23 mouse cellular contexts compared by ENCODE assay signal in genomic region chr1:13938344-13938743, GRCm38 (mm10).
A peak's percentile ranks its signal among the peaks of the same experiment; 100 is the strongest.
DNase-seq lines count a peak whose midpoint lies in the region; ATAC-seq lines count a peak whose summit lies in the region.
"Had no signal": no experiment of that assay in that cellular context is flagged by ENCODE, and none has a peak within 500 bp of the region (broad histone marks: within the 10 kb centered on the region; RNA-seq: fewer than 3 reads in every experiment).

No protein-coding gene starts in this region.

- no peak overlapping the region for H3K4me2 ChIP-seq in forebrain, embryonic 14.5 days (ENCODE audit: low read length)
- H3K4me2 ChIP-seq: heart, embryonic 12.5 days; heart, embryonic 15.5 days; hindbrain, embryonic 12.5 days; hindbrain, embryonic 15.5 days had no signal

- H3K4me3 ChIP-seq in forebrain, embryonic 14.5 days (ENCODE audit: low read depth, low read length): no peak overlapping the region
- H3K4me3 ChIP-seq in forebrain, embryonic 10.5 days: no peak overlapping the region
- H3K4me3 ChIP-seq: heart, embryonic 12.5 days; heart, embryonic 15.5 days; hindbrain, embryonic 12.5 days; hindbrain, embryonic 15.5 days had no signal

- H3K27me3 ChIP-seq in forebrain, embryonic 14.5 days (replicated peaks; ENCODE audit: control insufficient read depth, insufficient read depth, low read length): no peaks in the 10 kb centered on the region
- H3K27me3 ChIP-seq in forebrain, embryonic 10.5 days (ENCODE audit: poor library complexity, severe bottlenecking): no peaks in the 10 kb centered on the region
- H3K27me3 ChIP-seq: heart, embryonic 12.5 days; heart, embryonic 15.5 days; hindbrain, embryonic 12.5 days; hindbrain, embryonic 15.5 days had no signal

- peaks cover 11% of the 10 kb centered on the region; the same call in 1 of the 2 replicates for H3K4me1 ChIP-seq in forebrain, embryonic 14.5 days (ENCODE audit: control insufficient read depth, insufficient read depth, low read length)
- H3K4me1 ChIP-seq in forebrain, embryonic 10.5 days: no peaks in the 10 kb centered on the region
- H3K4me1 ChIP-seq: heart, embryonic 12.5 days; heart, embryonic 15.5 days; hindbrain, embryonic 12.5 days; hindbrain, embryonic 15.5 days had no signal

- no peaks in the 10 kb centered on the region for H3K36me3 ChIP-seq in forebrain, embryonic 14.5 days (ENCODE audit: control insufficient read depth, insufficient read depth, low read length)
- H3K36me3 ChIP-seq in forebrain, embryonic 10.5 days (replicated peaks): no peaks in the 10 kb centered on the region
- H3K36me3 ChIP-seq: heart, embryonic 12.5 days; heart, embryonic 15.5 days; hindbrain, embryonic 12.5 days; hindbrain, embryonic 15.5 days had no signal

- DNase-seq in forebrain, embryonic 14.5 days (ENCODE audit: low spot score): peak; percentile 33
- DNase-seq in forebrain, embryonic 10.5 days (ENCODE audit: extremely low spot score, low spot score): no peak
- DNase-seq in ES-CJ7 (ENCODE audit: low read depth, low spot score): peak; percentile 28
- peak; percentile 32 for DNase-seq in R1 (ENCODE audit: low read depth, low spot score)
- DNase-seq in heart, postnatal 36 days: no peak
- no peak for DNase-seq in T-cell, adult 2 months (ENCODE audit: low spot score)
- DNase-seq: adrenal gland, adult 8-10 months; adrenal gland, postnatal 25 days; cerebellum, adult 18-20 months; cerebellum, adult 9-10 months; cerebellum, postnatal 14 days; gastrocnemius, postnatal 25 days; heart, adult 18-20 months; heart, postnatal 10 days; kidney, adult 2 months had no signal

- ATAC-seq in forebrain, embryonic 14.5 days: peak; percentile 35; the same call in 1 of the 2 replicates
- ATAC-seq: activated CD4-positive, CD25-positive, alpha-beta regulatory T cell, adult 4 months; CD4-positive, CD25-positive, alpha-beta regulatory T cell, adult 4 months; forebrain, embryonic 16.5 days; intestine, postnatal 0 days had no signal

- intact Hi-C loops in heart, postnatal 36 days (cut with DNase I): no loop called here

- no peak overlapping the region for H3K9ac ChIP-seq in forebrain, embryonic 14.5 days (ENCODE audit: low read length)
- H3K9ac ChIP-seq: heart, embryonic 12.5 days; heart, embryonic 15.5 days; hindbrain, embryonic 12.5 days; hindbrain, embryonic 15.5 days had no signal

- no peaks in the 10 kb centered on the region for H3K9me3 ChIP-seq in forebrain, embryonic 14.5 days (replicated peaks; ENCODE audit: control insufficient read depth, low read length)
- H3K9me3 ChIP-seq in forebrain, embryonic 10.5 days: peaks cover 6% of the 10 kb centered on the region; the same call in 1 of the 2 replicates
- H3K9me3 ChIP-seq: heart, embryonic 15.5 days had no signal

- no peak overlapping the region for H3K27ac ChIP-seq in forebrain, embryonic 14.5 days (ENCODE audit: low read depth, low read length)
- H3K27ac ChIP-seq in forebrain, embryonic 10.5 days: no peak overlapping the region
- H3K27ac ChIP-seq: heart, embryonic 15.5 days; hindbrain, embryonic 12.5 days; hindbrain, embryonic 15.5 days had no signal

Comparison
In these comparisons a context has a peak if more than half of its experiments do, and no peak if none do; other contexts are left out.
1. DNase-seq: peak in forebrain, embryonic 14.5 days (single experiment), ES-CJ7 (single experiment) and R1 (single experiment); none in forebrain, embryonic 10.5 days (single experiment), heart, postnatal 36 days (0 of 2) and T-cell, adult 2 months (single experiment).